Comparison of ENCODE assay signal across 9 mouse cellular contexts in genomic region chr19:44684061-44684514, GRCm38 (mm10).
A peak's percentile ranks its signal among the peaks of the same experiment; 100 is the strongest.
DNase-seq lines count a peak whose midpoint lies in the region; ATAC-seq lines count a peak whose summit lies in the region.
"Had no signal": no experiment of that assay in that cellular context is flagged by ENCODE, and none has a peak within 500 bp of the region (broad histone marks: within the 10 kb centered on the region; RNA-seq: fewer than 3 reads in every experiment).

No protein-coding gene starts in this region.

- H3K27me3 ChIP-seq in forebrain, embryonic 16.5 days (replicated peaks; ENCODE audit: control insufficient read depth, insufficient read depth, low read length) = peaks cover 78% of the 10 kb centered on the region
- H3K27me3 ChIP-seq in splenic B cell, adult 2 months (ENCODE audit: control insufficient read depth, insufficient read depth, low read length, poor library complexity, severe bottlenecking) = no peaks in the 10 kb centered on the region

- H3K27ac ChIP-seq in forebrain, embryonic 16.5 days (ENCODE audit: low read length) = no peak overlapping the region
- H3K27ac ChIP-seq: macrophage had no signal

- H3K36me3 ChIP-seq in forebrain, embryonic 16.5 days (ENCODE audit: control insufficient read depth, insufficient read depth) = no peaks in the 10 kb centered on the region
- H3K36me3 ChIP-seq in splenic B cell, adult 2 months (ENCODE audit: control insufficient read depth, insufficient read depth, low read length, poor library complexity, severe bottlenecking) = no peaks in the 10 kb centered on the region

- peak overlapping the region; percentile 27 for H3K4me3 ChIP-seq in forebrain, embryonic 16.5 days (replicated peaks; ENCODE audit: low read length)

- no peaks in the 10 kb centered on the region for H3K9me3 ChIP-seq in forebrain, embryonic 16.5 days (ENCODE audit: control insufficient read depth, low read length)

- H3K4me1 ChIP-seq in forebrain, embryonic 16.5 days (replicated peaks; ENCODE audit: control insufficient read depth, insufficient read depth, low read length) = peaks cover 6% of the 10 kb centered on the region

- peak; percentile 24 for DNase-seq in layer of hippocampus, adult 11-12 months (ENCODE audit: low spot score)
- DNase-seq in layer of hippocampus, adult 9-11 months = no peak
- peak; percentile 31 for DNase-seq in adrenal gland, adult 2 months
- DNase-seq in kidney, adult 18-20 months = peak; percentile 51
- peak; percentile 8 for DNase-seq in lung, postnatal 10 days
- peak; percentile 43 for DNase-seq in splenic B cell, adult 2 months (ENCODE audit: low read depth, low spot score)
- DNase-seq in left cerebral cortex, adult 11 months (ENCODE audit: low spot score) = no peak

- peak overlapping the region; percentile 45 for H3K4me2 ChIP-seq in forebrain, embryonic 16.5 days (ENCODE audit: low read length)

- ATAC-seq in forebrain, embryonic 16.5 days = no peak

- WGBS in forebrain, embryonic 16.5 days = 2% methylated on average over 41 of the region's 48 CpGs

- H3K9ac ChIP-seq in forebrain, embryonic 16.5 days (replicated peaks; ENCODE audit: low read depth, low read length) = no peak overlapping the region

Comparison
In these comparisons a context has a peak if more than half of its experiments do, and no peak if none do; other contexts are left out.
1. DNase-seq: peak in layer of hippocampus, adult 11-12 months (single experiment), adrenal gland, adult 2 months (single experiment), kidney, adult 18-20 months (single experiment), lung, postnatal 10 days (single experiment) and splenic B cell, adult 2 months (single experiment); none in layer of hippocampus, adult 9-11 months (single experiment) and left cerebral cortex, adult 11 months (single experiment).